Mouse (Mus musculus): ENCODE results near the gene Comt.

Gene Comt

GRCm38 (mm10) chr16:18387704-18388582, 38.7 kb downstream of the Comt start:
- no peak for DNase-seq

DNA sequence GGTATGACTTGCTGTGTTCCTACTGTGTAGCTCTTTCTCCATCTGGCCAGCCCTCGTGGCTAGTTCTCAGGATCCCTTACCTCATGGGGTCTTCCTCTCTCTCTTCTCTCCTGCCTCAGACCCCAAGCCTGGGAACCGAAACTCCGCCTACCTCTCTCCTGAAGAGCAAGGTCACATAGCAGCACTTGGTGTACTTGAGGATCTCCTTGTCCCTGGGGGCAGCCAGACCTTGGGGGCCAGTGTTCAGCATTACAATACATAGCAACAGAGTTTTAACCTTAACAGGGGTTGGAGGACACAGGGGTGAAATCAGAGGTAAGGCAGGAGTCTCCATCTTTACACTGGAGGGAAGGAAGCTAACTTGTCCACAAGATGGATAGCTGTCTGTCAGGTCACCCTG, 39.7 kb downstream of the Comt start:
- DNase-seq, result no peak

DNA sequence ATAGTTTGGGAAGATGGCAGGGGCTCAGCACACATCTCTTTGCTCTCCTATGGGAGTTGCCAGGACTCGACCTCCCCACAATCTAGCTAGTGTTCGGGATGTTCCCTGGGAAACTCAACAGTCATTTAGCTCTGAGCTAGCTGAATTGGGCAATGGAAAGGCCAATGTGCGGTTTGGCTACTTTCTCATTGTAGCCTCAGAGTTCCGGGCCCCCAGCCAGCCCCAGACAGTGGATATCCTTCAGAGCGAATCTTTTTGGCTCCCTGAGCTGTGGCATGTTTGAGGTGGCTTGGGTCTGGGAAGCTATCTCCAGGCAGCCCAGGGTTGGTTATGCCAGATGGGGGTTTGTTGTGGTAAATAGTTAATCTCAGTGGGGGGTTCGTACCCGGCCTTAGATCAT, 40.2 kb downstream of the Comt start:
- DNase-seq, result peak; percentile 53

DNA sequence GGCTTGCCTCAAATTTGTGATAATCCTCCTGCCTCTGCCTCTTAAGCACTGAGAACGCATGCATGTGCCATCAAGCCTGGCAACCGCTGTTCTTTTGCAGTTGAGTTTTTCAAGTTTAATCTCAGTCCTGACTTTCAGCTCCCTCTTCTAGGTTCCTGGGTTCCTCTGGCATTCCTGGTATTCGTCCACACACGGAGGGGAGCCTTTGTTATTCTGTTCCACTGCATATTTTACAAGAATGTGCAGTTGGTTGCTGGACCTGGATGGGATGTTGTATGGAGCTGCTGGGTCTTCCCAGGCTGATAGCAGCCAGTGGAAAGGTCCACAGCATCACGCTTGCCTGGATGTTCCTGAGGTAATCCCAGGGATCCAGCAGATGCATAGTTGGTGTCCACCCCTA, 41.2 kb downstream of the Comt start:
- no peak for DNase-seq

DNA sequence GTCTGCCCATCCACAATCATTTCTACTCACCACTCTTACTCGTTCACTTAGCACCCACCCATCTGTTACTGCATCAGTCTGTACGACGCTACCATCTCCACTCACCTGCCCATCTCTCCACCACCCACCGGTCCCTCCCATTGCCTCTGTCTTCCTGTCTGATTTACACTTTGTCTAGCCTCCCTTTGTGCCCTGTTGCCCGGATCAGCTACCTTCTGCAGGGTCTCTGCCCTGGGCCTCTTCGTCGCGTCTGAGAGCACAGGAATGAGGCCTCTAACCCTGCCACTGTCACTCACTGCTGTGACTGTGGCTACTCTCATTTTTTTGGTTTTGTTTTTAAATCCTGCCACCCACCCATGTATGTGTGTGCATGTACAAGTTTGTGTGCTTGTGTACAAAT, 42.0 kb downstream of the Comt start:
- no peak for DNase-seq

DNA sequence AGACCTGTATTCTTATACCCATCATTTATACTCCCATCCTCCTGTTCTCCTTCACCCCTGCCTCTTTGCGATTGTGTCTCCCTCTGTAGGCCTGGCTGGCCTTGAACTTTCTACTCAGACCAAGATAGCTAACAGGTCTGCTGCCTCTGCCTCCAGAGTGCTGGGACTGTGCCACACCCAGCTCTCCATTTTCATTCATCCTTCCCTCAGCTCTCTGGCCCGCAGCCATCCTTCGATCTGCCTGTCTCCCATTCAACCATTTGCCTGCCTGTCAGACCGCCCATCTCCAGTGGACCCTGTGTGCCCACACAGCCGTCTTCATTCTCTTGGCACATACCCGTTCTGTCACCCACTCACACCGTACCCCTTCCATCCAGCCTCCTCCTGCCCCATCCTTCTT, 42.4 kb downstream of the Comt start:
- DNase-seq, result no peak

GRCm38 (mm10) chr16:18383756-18384155, 42.9 kb downstream of the Comt start:
- no peak for DNase-seq

GRCm38 (mm10) chr16:18383045-18383726, 43.5 kb downstream of the Comt start:
- peak; percentile 73 for DNase-seq

DNA sequence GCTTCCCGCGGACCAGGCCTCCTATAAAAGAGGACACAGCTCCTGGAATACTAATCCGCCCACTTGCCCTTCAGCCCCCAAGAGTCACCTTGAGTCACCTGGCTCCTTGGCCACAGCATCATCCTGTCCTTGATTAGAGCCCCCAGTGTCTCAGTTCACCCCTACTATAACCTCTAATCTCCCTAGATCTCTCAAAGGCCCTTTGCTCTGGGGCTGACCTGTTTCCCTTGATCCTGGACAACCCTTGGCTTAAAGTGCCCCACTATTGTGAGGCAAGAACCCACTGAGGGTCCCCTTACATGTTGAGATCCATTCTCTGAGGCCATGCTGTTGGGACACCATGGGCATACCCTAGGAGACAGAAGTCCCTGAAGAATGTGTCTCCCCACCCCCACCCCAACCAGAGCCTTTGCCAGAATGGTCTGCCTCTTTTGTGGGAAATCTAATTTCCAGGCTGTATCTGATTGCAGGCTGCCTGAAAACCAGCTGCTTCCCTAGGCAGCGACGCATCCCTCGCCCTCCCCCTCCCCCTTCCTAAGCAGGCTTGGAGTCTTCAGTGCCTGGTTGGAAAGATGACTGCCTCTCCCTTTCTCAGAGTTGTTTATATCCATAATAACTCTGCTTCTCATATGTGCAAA, 44.9 kb downstream of the Comt start:
- DNase-seq, result no peak

DNA sequence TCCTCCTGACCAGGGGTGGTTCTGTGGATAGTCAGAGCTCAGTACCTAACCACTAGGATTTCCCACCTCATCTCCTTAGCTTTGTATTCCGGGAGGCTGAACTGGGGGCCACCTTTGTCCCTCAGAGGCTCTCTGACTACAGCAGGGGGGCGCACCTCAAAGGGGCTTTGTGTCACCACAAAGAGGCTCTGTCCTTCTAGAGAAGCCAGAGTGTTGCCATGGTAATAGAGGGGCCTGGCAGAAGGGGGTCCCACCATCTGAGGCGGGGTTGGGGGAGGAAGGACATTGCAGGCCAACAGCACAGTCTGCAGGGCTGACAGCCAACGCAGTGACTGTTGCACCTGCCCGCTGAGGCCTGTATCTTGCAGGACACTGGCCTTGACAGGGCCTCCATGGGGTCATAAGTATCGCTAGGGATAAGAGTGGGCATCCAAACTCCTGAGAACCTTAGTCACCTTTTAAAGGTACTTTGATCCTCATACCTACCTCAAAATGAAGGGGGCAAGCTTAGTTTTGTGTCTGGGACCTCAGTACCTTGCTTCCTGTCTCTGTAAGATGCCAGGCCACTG, 46.1 kb downstream of the Comt start:
- DNase-seq, result no peak

DNA sequence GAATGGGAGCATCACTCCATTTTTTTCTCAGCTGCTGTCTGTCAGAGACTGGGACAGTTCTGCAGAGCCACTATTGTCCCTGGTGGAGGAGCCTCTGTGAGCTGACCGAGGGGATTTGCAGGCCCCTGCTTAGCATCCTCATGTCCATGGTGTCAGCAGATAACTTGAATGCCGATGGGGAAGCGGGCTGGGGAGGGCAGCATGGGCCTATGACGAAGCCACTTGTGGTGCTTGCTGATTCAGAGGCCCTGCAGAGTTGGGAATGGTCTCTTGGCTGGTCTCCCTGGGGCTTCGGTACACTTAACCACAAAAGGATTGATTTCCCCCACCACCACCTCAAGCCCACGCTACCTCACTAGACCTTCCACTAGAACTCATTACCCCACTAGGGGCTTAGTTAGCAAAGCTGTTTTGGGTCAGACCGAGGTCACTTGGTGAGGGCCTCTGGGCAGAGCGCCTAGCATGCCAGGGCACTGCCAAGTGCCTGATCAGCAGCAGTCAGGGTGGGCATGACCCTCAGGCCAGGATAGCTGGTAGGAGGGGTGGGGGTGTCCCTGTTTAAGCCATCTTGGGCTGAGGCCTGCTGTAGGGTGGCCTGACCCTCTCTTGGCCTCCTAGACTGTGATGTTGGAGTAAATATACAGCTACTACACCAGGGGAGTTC, 47.2 kb downstream of the Comt start:
- DNase-seq, result no peak

GRCm38 (mm10) chr16:18378489-18378888, 48.2 kb downstream of the Comt start:
- DNase-seq, result no peak

DNA sequence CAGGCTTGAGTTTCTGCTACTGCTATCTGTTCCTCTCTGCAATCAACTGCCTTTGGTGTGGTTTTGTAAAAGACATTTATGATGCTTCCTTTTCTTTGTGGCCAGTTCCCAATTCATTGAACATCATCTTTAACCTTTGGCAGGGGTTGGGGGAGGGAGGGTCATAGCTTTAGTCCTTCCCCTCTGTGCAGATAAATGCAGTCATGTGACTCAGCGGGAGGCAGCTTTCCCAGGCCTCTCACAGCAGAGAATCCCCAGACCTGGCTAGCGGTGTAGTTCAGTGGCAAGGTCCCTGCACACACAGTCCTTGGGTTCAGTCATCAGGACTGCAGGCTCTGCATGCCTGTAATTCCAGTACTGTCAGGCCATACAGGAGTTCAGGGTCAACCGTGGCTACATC, 49.4 kb downstream of the Comt start:
- DNase-seq, result no peak

GRCm38 (mm10) chr16:18376297-18376954, 50.2 kb downstream of the Comt start:
- no peak for DNase-seq

DNA sequence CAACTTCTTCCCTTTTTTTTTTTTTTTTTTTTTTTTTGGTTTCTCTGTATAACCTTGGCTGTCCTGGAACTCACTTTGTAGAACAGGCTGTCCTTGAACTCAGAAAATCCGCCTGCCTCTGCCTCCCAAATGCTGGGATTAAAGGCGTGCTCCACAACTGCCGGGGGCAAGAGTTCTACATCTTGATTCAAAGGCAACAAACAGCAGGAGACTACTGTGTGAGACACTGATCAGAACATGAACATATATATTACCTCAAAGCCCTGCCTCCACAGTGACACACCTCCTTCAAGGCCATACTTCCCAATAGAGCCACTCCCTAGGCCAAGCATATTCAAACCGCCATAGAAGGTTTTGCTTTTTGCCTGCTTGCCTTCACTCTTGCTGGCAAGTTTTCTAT, 53.0 kb downstream of the Comt start:
- no peak for DNase-seq

- DNase-seq, result no peak
These were observed 56.5 kb downstream of the Comt start for GRCm38 (mm10) chr16:18370197-18370596.

GRCm38 (mm10) chr16:18366849-18367248, 59.8 kb downstream of the Comt start:
- DNase-seq, result no peak

- no peak for DNase-seq
These were observed 63.7 kb downstream of the Comt start for GRCm38 (mm10) chr16:18362948-18363347.

- peak; percentile 78 for DNase-seq
These were observed 66.4 kb downstream of the Comt start for GRCm38 (mm10) chr16:18360151-18360805.

GRCm38 (mm10) chr16:18357977-18358376, 68.7 kb downstream of the Comt start:
- DNase-seq, result no peak

GRCm38 (mm10) chr16:18356961-18357360, 69.7 kb downstream of the Comt start:
- DNase-seq, result no peak

All from cerebellum, adult 9-10 months (tissue).